Mouse (Mus musculus): ENCODE measurements around the gene Zswim9.
A peak's percentile ranks its signal among the peaks of the same experiment; 100 is the strongest.
"Not testable (repeated sequence)": the region's sequence is repeated elsewhere in the genome, so short reads cannot be mapped to it uniquely, and the experiment has no call there.

Zswim9 gene

GRCm38 (mm10) chr7:13278308-13278891, at the start of gene Zswim9:
Zswim9 (minus strand) TSS chr7:13278721.
- peak; percentile 88 for DNase-seq (ENCODE audit: low read depth, low spot score)

- DNase-seq (ENCODE audit: low read depth, low spot score), result no peak
Measured at GRCm38 (mm10) chr7:13324316-13324715, 45.8 kb upstream of the Zswim9 start, which contains the start of gene Pla2g4c. Pla2g4c (plus strand) TSS chr7:13324655.

- no peak for DNase-seq (ENCODE audit: low read depth, low spot score)
Measured at GRCm38 (mm10) chr7:13321424-13321823, 42.9 kb upstream of the Zswim9 start.

- no peak for DNase-seq (ENCODE audit: low read depth, low spot score)
Measured at GRCm38 (mm10) chr7:13314095-13314597, 35.6 kb upstream of the Zswim9 start.

GRCm38 (mm10) chr7:13311401-13311800, 32.9 kb upstream of the Zswim9 start:
- no peak for DNase-seq (ENCODE audit: low read depth, low spot score)

- DNase-seq (ENCODE audit: low read depth, low spot score), result no peak
Measured at GRCm38 (mm10) chr7:13310493-13311199, 32.1 kb upstream of the Zswim9 start.

- no peak for DNase-seq (ENCODE audit: low read depth, low spot score)
Measured at GRCm38 (mm10) chr7:13309407-13309806, 30.9 kb upstream of the Zswim9 start.

GRCm38 (mm10) chr7:13303372-13303771, 24.9 kb upstream of the Zswim9 start:
- DNase-seq (ENCODE audit: low read depth, low spot score), result no peak

- no peak for DNase-seq (ENCODE audit: low read depth, low spot score)
Measured at GRCm38 (mm10) chr7:13302780-13303179, 24.3 kb upstream of the Zswim9 start.

- no peak for DNase-seq (ENCODE audit: low read depth, low spot score)
Measured at GRCm38 (mm10) chr7:13301643-13302042, 23.1 kb upstream of the Zswim9 start.

GRCm38 (mm10) chr7:13298821-13299220, 20.3 kb upstream of the Zswim9 start:
- no peak for DNase-seq (ENCODE audit: low read depth, low spot score)

- no peak for DNase-seq (ENCODE audit: low read depth, low spot score)
Measured at GRCm38 (mm10) chr7:13297636-13298035, 19.1 kb upstream of the Zswim9 start.

- DNase-seq (ENCODE audit: low read depth, low spot score), result no peak
Measured at GRCm38 (mm10) chr7:13295256-13295655, 16.7 kb upstream of the Zswim9 start.

GRCm38 (mm10) chr7:13293878-13294855, 15.6 kb upstream of the Zswim9 start:
- DNase-seq (ENCODE audit: low read depth, low spot score), result no peak

- DNase-seq (ENCODE audit: low read depth, low spot score), result no peak
Measured at GRCm38 (mm10) chr7:13291370-13291769, 12.8 kb upstream of the Zswim9 start.

GRCm38 (mm10) chr7:13290041-13290675, 11.6 kb upstream of the Zswim9 start:
- no peak for DNase-seq (ENCODE audit: low read depth, low spot score)

GRCm38 (mm10) chr7:13288621-13289020, 10.1 kb upstream of the Zswim9 start:
- peak; percentile 13 for DNase-seq (ENCODE audit: low read depth, low spot score)

- DNase-seq (ENCODE audit: low read depth, low spot score), result not testable (repeated sequence)
Measured at GRCm38 (mm10) chr7:13278957-13279356, 436 bp upstream of the Zswim9 start.

GRCm38 (mm10) chr7:13277833-13278232, 688 bp downstream of the Zswim9 start:
- no peak for DNase-seq (ENCODE audit: low read depth, low spot score)

- DNase-seq (ENCODE audit: low read depth, low spot score), result no peak
Measured at GRCm38 (mm10) chr7:13277081-13277480, 1.4 kb downstream of the Zswim9 start, which contains the start of gene Lig1. Lig1 (plus strand) TSS chr7:13277283.

GRCm38 (mm10) chr7:13271704-13272103, 6.8 kb downstream of the Zswim9 start:
- no peak for DNase-seq (ENCODE audit: low read depth, low spot score)
